Mouse (Mus musculus): Measurements from ENCODE around the gene Hykk. TPM values are rescaled to one million over a fixed set of nuclear protein-coding genes. Genes with fewer than 3 reads are reported as not detected.
A peak's percentile ranks its signal among the peaks of the same experiment; 100 is the strongest.

Hykk gene
- polyA plus RNA-seq, 1 experiment, result not detected

DNA sequence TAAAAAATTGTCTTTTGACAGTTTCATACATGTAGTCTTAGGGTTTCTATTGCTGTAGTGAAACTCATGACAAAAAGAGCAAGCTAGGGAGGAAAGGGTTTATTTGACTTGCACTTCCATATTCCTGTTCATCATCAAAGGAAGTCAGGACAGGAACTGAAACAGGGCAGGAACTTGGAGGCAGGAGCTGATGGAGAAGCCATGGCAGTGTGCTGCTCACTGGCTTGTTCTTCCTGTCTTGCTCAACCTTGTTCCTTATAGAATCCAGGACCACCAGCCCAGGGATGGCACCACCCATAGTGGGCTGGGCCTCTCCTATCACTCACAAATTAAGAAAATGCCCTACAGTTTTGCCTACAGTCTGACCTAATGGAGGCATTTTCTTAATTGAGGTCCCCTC is 46.6 kb downstream of the Hykk start:
- H3K27me3 ChIP-seq (replicated peaks), result no peaks in the 10 kb centered on the region
- no peak for TF ChIP-seq FLI1 (IDR thresholded peaks at IDR 0.05; ENCODE audit: low read length)
- peaks cover 22% of the 10 kb centered on the region for H3K36me3 ChIP-seq (replicated peaks; ENCODE audit: low read length)
- H3K9me3 ChIP-seq, result peaks cover 35% of the 10 kb centered on the region
- H3K4me1 ChIP-seq, result no peaks in the 10 kb centered on the region
- H3K4me3 ChIP-seq (replicated peaks), result no peak overlapping the region

DNA sequence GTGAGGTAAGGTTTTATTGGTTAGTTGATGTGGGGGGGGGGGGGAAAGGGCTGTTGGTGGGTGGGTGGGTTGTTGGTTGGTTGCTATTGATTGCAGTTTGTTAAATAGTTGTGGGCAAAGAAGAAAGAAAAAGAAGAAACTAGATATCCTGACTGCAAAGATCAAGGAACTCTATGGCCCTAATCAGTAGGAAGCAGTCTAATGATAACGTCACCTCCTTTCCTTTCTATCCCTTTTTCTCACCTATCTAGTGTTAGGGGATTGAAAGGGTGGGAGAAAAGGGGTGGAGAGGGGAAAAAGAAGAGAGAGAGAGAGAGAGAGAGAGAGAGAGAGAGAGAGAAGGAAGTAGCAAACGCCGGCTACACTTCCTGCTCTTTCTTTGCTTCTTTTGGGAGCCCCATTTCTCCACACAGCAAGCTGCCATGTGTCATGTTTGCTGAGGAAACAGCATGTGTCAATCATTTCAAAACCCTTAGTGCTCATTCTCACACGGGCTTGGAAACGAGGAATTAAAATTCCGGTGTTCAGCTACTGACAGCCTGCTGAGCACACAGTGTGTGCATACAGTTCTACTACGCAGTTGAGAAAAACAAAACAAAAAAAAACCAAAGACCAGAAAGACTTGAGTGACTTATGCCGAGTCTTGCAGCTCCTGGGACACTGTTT is 53.0 kb downstream of the Hykk start:
- Histone ChIP-seq H3K36me3 (replicated peaks; ENCODE audit: low read length) (no peaks in the 10 kb centered on the region), H3K4me1 (peaks cover 7% of the 10 kb centered on the region), H3K9me3 (peaks cover 21% of the 10 kb centered on the region), H3K4me3 (replicated peaks) (no peak overlapping the region), H3K27me3 (replicated peaks) (peaks cover 11% of the 10 kb centered on the region)
- TF ChIP-seq GATA1 (IDR thresholded peaks at IDR 0.05; ENCODE audit: borderline replicate concordance, low read length) (no peak), FLI1 (IDR thresholded peaks at IDR 0.05; ENCODE audit: low read length) (no peak)

DNA sequence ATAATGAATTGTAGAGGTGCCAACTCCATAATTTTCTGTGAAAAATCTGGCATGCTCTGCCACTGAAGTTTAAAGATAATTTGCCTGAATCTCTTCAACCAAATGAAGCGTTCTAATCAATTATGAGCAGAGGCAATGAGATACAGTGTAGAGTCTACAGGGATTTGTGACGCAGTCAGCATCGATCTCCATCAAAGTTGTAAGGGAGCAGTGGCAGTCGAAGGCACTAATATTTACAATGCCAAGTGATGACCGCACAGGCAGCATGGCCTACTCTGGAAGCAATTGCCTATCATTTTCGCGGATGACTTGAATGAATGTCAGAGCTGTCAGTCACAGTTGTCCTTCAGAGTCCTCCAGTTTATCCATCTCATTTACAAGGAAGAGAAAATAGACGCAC is 63.6 kb downstream of the Hykk start, which contains the start of gene Chrna5:
Gene Chrna5 (plus strand): TSS at position 207 of the 400 bp plus-strand sequence.
- no peak for TF ChIP-seq GATA1 (IDR thresholded peaks at IDR 0.05; ENCODE audit: borderline replicate concordance, low read length)
- no peak for TF ChIP-seq FLI1 (IDR thresholded peaks at IDR 0.05; ENCODE audit: low read length)
- Histone ChIP-seq H3K36me3 (replicated peaks; ENCODE audit: low read length) (no peaks in the 10 kb centered on the region), H3K9me3 (peaks cover 13% of the 10 kb centered on the region), H3K27me3 (replicated peaks) (peaks cover 71% of the 10 kb centered on the region), H3K4me1 (peaks cover 17% of the 10 kb centered on the region), H3K4me3 (replicated peaks) (peak within 1 kb of the TSS; percentile 90)

DNA sequence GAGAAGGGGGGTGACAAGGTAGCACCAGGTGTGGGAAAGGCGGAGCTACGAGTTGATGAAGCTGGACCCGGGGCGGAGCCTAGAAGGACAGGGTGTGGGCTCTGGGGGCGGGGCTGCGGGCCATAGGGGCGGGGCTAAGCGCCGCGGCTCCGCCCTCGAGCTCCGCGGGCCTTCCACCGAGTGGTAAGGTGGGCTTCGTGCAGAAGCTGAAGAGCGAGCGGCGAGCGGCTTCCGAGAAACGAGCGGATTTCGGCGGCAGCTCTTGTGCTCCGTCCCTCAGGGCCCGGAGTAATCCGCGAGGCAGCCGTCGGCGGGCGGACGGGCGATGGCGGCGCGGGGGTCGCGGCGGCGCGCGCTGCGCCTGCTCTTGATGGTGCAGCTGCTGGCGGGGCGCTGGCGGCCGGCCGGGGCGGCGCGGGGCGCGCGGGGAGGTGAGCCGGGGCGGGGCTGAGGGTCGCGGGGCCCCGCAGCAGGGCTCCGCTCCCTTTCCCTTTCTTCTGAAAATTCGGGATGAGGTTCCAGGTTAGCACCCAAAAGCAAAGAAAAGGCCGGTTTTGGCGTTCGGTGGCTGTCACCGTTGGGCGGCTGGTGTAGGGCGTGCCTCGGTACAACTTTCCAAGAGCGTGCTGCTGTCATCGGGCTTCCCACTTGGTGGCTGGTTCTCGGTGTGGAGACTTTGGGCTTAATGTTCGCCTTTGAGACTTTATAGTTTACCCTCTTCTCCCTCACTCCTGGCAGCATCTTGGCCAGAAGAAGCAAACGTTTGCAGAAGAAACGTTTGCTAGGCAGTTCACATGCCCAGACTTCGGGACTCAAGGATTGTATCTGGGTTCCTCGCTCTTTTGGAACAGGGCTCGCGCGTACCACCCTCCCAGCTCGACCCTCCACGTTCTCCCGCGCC is 64.5 kb downstream of the Hykk start:
- Histone ChIP-seq H3K27me3 (replicated peaks) (peaks cover 75% of the 10 kb centered on the region), H3K4me3 (replicated peaks) (peak overlapping the region; percentile 90), H3K36me3 (replicated peaks; ENCODE audit: low read length) (no peaks in the 10 kb centered on the region), H3K4me1 (peaks cover 17% of the 10 kb centered on the region), H3K9me3 (peaks cover 13% of the 10 kb centered on the region)
- TF ChIP-seq GATA1 (IDR thresholded peaks at IDR 0.05; ENCODE audit: borderline replicate concordance, low read length) (no peak), FLI1 (IDR thresholded peaks at IDR 0.05; ENCODE audit: low read length) (no peak)

DNA sequence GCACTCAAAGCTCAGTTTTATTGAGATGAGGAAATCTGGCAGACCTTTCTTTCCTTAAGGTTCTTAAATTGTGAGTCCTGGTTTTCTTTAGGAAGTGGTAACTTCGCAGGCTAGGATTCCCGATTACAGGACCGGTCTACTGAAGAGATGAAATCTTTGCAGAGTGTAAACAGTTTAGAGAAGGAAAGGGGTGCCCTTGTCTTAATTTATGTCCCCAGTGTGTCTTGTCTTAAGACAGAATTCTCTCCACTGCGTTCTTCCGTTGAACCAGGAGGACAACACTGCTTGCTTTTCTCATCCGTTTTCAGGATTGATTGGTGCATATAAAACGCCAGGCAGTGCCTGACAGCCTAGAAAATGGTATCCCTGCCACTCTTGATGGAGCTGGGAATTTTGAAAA is 65.3 kb downstream of the Hykk start:
- H3K9me3 ChIP-seq, result peaks cover 11% of the 10 kb centered on the region
- H3K36me3 ChIP-seq (replicated peaks; ENCODE audit: low read length), result no peaks in the 10 kb centered on the region
- peaks cover 77% of the 10 kb centered on the region for H3K27me3 ChIP-seq (replicated peaks)
- H3K4me1 ChIP-seq, result peaks cover 17% of the 10 kb centered on the region
- H3K4me3 ChIP-seq (replicated peaks), result no peak overlapping the region
- TF ChIP-seq FLI1 (IDR thresholded peaks at IDR 0.05; ENCODE audit: low read length), result no peak
- TF ChIP-seq GATA1 (IDR thresholded peaks at IDR 0.05; ENCODE audit: borderline replicate concordance, low read length), result no peak

DNA sequence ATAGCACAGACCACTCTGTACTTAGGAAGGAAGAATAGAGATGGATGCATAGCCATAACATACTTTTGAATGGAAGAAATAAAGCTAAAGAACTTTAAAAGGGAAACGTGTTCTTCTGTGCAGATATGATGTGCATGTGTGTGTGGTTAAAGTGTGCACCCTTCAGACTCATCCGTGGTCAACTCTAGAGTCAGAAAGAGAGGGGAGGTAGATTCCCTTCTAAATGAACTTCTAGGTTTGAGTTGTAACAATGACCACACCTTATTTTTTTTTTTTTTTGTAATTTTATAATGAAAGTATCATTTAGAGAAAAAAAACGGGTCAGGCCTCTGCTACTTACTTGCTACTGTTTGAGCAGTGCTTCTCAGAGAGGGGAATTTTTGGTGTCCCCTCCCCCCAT is 73.3 kb downstream of the Hykk start:
- Histone ChIP-seq H3K4me1 (no peaks in the 10 kb centered on the region), H3K27me3 (replicated peaks) (peaks cover 30% of the 10 kb centered on the region), H3K4me3 (replicated peaks) (no peak overlapping the region), H3K36me3 (replicated peaks; ENCODE audit: low read length) (no peaks in the 10 kb centered on the region), H3K9me3 (no peaks in the 10 kb centered on the region)
- TF ChIP-seq GATA1 (IDR thresholded peaks at IDR 0.05; ENCODE audit: borderline replicate concordance, low read length) (no peak), FLI1 (IDR thresholded peaks at IDR 0.05; ENCODE audit: low read length) (no peak)

DNA sequence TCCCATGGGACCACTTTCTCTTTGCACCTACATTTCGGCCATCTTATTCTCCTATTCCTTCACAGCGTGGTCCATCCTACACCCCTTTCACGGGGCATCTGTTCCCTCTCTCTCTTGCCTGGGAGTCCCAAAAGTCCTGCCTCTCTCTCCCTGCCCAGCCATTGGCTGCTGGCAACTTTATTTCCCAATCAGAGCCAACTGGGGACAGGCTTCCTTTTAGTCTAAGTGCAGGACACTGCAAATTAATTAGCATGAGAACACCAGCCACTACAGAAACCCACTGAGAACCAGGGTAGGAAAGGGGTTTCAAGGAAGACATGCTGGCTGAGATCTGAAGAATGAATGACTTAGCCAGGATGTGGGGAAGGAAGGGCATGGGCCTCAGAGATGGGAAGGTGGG is 77.3 kb downstream of the Hykk start:
- TF ChIP-seq GATA1 (IDR thresholded peaks at IDR 0.05; ENCODE audit: borderline replicate concordance, low read length) (no peak), FLI1 (IDR thresholded peaks at IDR 0.05; ENCODE audit: low read length) (no peak)
- Histone ChIP-seq H3K36me3 (replicated peaks; ENCODE audit: low read length) (no peaks in the 10 kb centered on the region), H3K27me3 (replicated peaks) (peaks cover 20% of the 10 kb centered on the region), H3K9me3 (no peaks in the 10 kb centered on the region), H3K4me1 (no peaks in the 10 kb centered on the region), H3K4me3 (replicated peaks) (no peak overlapping the region)

DNA sequence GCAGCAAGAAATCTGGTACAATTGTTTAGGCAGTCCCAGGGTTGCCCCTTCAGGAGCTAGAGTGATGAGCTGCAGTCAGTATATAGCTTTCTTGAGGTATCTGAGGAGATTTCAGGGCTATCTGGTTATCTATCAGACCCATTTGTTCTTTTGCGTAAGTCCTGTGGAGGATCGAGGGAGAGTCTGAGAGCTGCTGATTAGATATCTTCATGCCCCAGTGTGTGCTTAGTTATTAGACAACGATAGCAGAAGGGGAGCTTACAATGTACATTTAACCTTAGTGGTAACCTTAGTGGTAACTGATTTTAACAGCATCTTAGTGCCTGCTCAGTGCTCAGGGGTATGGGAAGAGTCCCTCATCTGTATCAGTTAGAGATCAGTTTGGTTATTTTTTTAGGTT is 78.6 kb downstream of the Hykk start:
- Histone ChIP-seq H3K4me3 (replicated peaks) (no peak overlapping the region), H3K4me1 (no peaks in the 10 kb centered on the region), H3K36me3 (replicated peaks; ENCODE audit: low read length) (no peaks in the 10 kb centered on the region), H3K9me3 (no peaks in the 10 kb centered on the region), H3K27me3 (replicated peaks) (peaks cover 22% of the 10 kb centered on the region)
- TF ChIP-seq FLI1 (IDR thresholded peaks at IDR 0.05; ENCODE audit: low read length), result no peak
- TF ChIP-seq GATA1 (IDR thresholded peaks at IDR 0.05; ENCODE audit: borderline replicate concordance, low read length), result no peak

Other genes starting within 250 kb of the Hykk start
- gene Dnaja4, start 218.4 kb upstream of the Hykk start, polyA plus RNA-seq (2012; ENCODE audit: insufficient read depth, low replicate concordance), result 0.46 TPM in 1 of 2 replicates, not detected in the other
- 10.7 and 17.7 TPM in 2 replicates for gene Wdr61, start 182.8 kb upstream of the Hykk start, polyA plus RNA-seq (2012; ENCODE audit: insufficient read depth, low replicate concordance)
- gene Crabp1, start 152.5 kb upstream of the Hykk start, polyA plus RNA-seq (2012; ENCODE audit: insufficient read depth, low replicate concordance), result not detected in 2 replicates
- gene Ireb2, start 53.5 kb upstream of the Hykk start, polyA plus RNA-seq (2012; ENCODE audit: insufficient read depth, low replicate concordance), result 0.36 TPM in 1 of 2 replicates, not detected in the other
- 16.1 TPM in 1 of 2 replicates, not detected in the other for gene Psma4, start 33.5 kb downstream of the Hykk start, polyA plus RNA-seq (2012; ENCODE audit: insufficient read depth, low replicate concordance)
- not detected in 2 replicates for gene AY074887, start 33.7 kb downstream of the Hykk start, polyA plus RNA-seq (2012; ENCODE audit: insufficient read depth, low replicate concordance)
- not detected in 2 replicates for gene Chrna5, start 63.6 kb downstream of the Hykk start, polyA plus RNA-seq (2012; ENCODE audit: insufficient read depth, low replicate concordance)
- not detected in 2 replicates for gene Chrna3, start 109.3 kb downstream of the Hykk start, polyA plus RNA-seq (2012; ENCODE audit: insufficient read depth, low replicate concordance)
- not detected in 2 replicates for gene Chrnb4, start 131.5 kb downstream of the Hykk start, polyA plus RNA-seq (2012; ENCODE audit: insufficient read depth, low replicate concordance)
- 11.4 and 31.0 TPM in 2 replicates for gene Ube2q2, start 231.6 kb downstream of the Hykk start, polyA plus RNA-seq (2012; ENCODE audit: insufficient read depth, low replicate concordance)